In genomic region chr19:46275307-46275706, GRCm38 (mm10) we compare ENCODE assay signal across 11 mouse cellular contexts. TPM values are rescaled to one million over a fixed set of nuclear protein-coding genes. Genes with fewer than 3 reads are reported as not detected.
A peak's percentile ranks its signal among the peaks of the same experiment; 100 is the strongest.
DNase-seq lines count a peak whose midpoint lies in the region; ATAC-seq and TF ChIP-seq lines count a peak whose summit lies in the region.
"Had no signal": no experiment of that assay in that cellular context is flagged by ENCODE, and none has a peak within 500 bp of the region (broad histone marks: within the 10 kb centered on the region; RNA-seq: fewer than 3 reads in every experiment).

No protein-coding gene starts in this region.

- H3K9me3 ChIP-seq in ES-Bruce4 (replicated peaks; ENCODE audit: control insufficient read depth, insufficient read depth, low read length, poor library complexity, severe bottlenecking): no peaks in the 10 kb centered on the region
- no peaks in the 10 kb centered on the region for H3K9me3 ChIP-seq in midbrain, embryonic 13.5 days
- H3K9me3 ChIP-seq: stomach, embryonic 15.5 days had no signal

- H3K27me3 ChIP-seq in ES-Bruce4 (ENCODE audit: control insufficient read depth, insufficient read depth, low read length, poor library complexity, severe bottlenecking): no peaks in the 10 kb centered on the region
- no peaks in the 10 kb centered on the region for H3K27me3 ChIP-seq in midbrain, embryonic 13.5 days
- H3K27me3 ChIP-seq: stomach, embryonic 15.5 days had no signal

- no peak overlapping the region for H3K4me2 ChIP-seq in midbrain, embryonic 13.5 days (replicated peaks)
- H3K4me2 ChIP-seq: stomach, embryonic 15.5 days had no signal

- H3K9ac ChIP-seq in ES-Bruce4 (ENCODE audit: low read depth, poor library complexity, severe bottlenecking): no peak overlapping the region
- no peak overlapping the region for H3K9ac ChIP-seq in midbrain, embryonic 13.5 days (replicated peaks)
- H3K9ac ChIP-seq: stomach, embryonic 15.5 days had no signal

- no peaks in the 10 kb centered on the region for H3K4me1 ChIP-seq in ES-Bruce4 (ENCODE audit: control insufficient read depth, insufficient read depth, low read length)
- H3K4me1 ChIP-seq in midbrain, embryonic 13.5 days (replicated peaks): no peaks in the 10 kb centered on the region
- H3K4me1 ChIP-seq: stomach, embryonic 15.5 days had no signal

- H3K36me3 ChIP-seq in ES-Bruce4 (ENCODE audit: control insufficient read depth, insufficient read depth, low read length, poor library complexity, severe bottlenecking): no peaks in the 10 kb centered on the region
- peaks cover 76% of the 10 kb centered on the region for H3K36me3 ChIP-seq in midbrain, embryonic 13.5 days

- no peak for TF ChIP-seq EP300 in ES-Bruce4 (IDR thresholded peaks at IDR 0.05; ENCODE audit: insufficient read depth, low read depth, low read length)

- TF ChIP-seq POLR2A in ES-Bruce4 (IDR thresholded peaks at IDR 0.05; ENCODE audit: insufficient read depth, low read length): no peak

- no peak overlapping the region for H3K4me3 ChIP-seq in ES-Bruce4 (ENCODE audit: low read depth, low read length)
- H3K4me3 ChIP-seq in midbrain, embryonic 13.5 days (replicated peaks): no peak overlapping the region
- H3K4me3 ChIP-seq: myocyte; stomach, embryonic 15.5 days had no signal

- peak; percentile 23 for DNase-seq in kidney, adult 9 months
- no peak for DNase-seq in kidney, adult 8-10 months
- DNase-seq in adipocyte (ENCODE audit: low spot score): peak; percentile 29
- peak; percentile 34 for DNase-seq in lung, postnatal 36 days
- no peak for DNase-seq in left cerebral cortex, adult 11 months (ENCODE audit: low spot score)
- DNase-seq in urinary bladder, postnatal 14 days (ENCODE audit: low spot score): no peak
- DNase-seq: gastrocnemius, postnatal 36 days had no signal

- no peak overlapping the region for H3K27ac ChIP-seq in ES-Bruce4 (ENCODE audit: insufficient read depth, low read length)
- no peak overlapping the region for H3K27ac ChIP-seq in midbrain, embryonic 13.5 days
- H3K27ac ChIP-seq: stomach, embryonic 15.5 days had no signal

- ATAC-seq in midbrain, embryonic 13.5 days: no peak

- peak; percentile 74 for TF ChIP-seq CTCF in ES-Bruce4 (IDR thresholded peaks at IDR 0.05; ENCODE audit: low read depth, low read length)

RNA-seq across cellular contexts. Expression of gene Nfkb2, which starts 28.8 kb away (rescaled TPM):
- 17.7 and 20.4 TPM in 2 replicates for polyA plus RNA-seq in ES-Bruce4 (2011; ENCODE audit: insufficient read depth, insufficient read length, low read depth, missing spikeins)
- 1.8 and 2.3 TPM in 2 replicates for polyA plus RNA-seq in midbrain, embryonic 13.5 days (2015; fragmentation: Nextera tagmentation; extraction: Ambion mirVana)

RNA-seq across cellular contexts. Expression of gene Psd, which starts 51.6 kb away (rescaled TPM):
- 1.4 and 2.0 TPM in 2 replicates for polyA plus RNA-seq in ES-Bruce4 (2011; ENCODE audit: insufficient read depth, insufficient read length, low read depth, missing spikeins)
- polyA plus RNA-seq in midbrain, embryonic 13.5 days (2015; fragmentation: Nextera tagmentation; extraction: Ambion mirVana): 61.7 and 69.0 TPM in 2 replicates

RNA-seq across cellular contexts. Expression of gene Fbxl15, which starts 52.7 kb away (rescaled TPM):
- 1.1 TPM in 2 replicates for polyA plus RNA-seq in ES-Bruce4 (2011; ENCODE audit: insufficient read depth, insufficient read length, low read depth, missing spikeins)
- 40.8 and 44.2 TPM in 2 replicates for polyA plus RNA-seq in midbrain, embryonic 13.5 days (2015; fragmentation: Nextera tagmentation; extraction: Ambion mirVana)

Comparison
In these comparisons a context has a peak if more than half of its experiments do, and no peak if none do; other contexts are left out.
1. DNase-seq: peak in kidney, adult 9 months (single experiment), adipocyte (single experiment) and lung, postnatal 36 days (single experiment); none in kidney, adult 8-10 months (0 of 2), left cerebral cortex, adult 11 months (single experiment) and urinary bladder, postnatal 14 days (single experiment).
2. RNA of gene Psd, which starts 51.6 kb away (polyA plus RNA-seq): 61.7 to 69.0 TPM in midbrain, embryonic 13.5 days; 1.4 to 2.0 TPM in ES-Bruce4; every median in the first group is over 10 times any median in the second.
3. RNA of gene Fbxl15, which starts 52.7 kb away (polyA plus RNA-seq): 40.8 to 44.2 TPM in midbrain, embryonic 13.5 days; 1.1 TPM in ES-Bruce4; every median in the first group is over 10 times any median in the second.